Mouse (Mus musculus): ENCODE results near the gene Spaca4. TPM values are rescaled to one million over a fixed set of nuclear protein-coding genes. Genes with fewer than 3 reads are reported as not detected.

Spaca4 gene
- total RNA-seq, 2 experiments from 2014 or later: not detected

GRCm38 (mm10) chr7:45714630-45715089 is 11.0 kb downstream of the Spaca4 start:
- ATAC-seq (replicated peaks; ENCODE audit: low FRiP score, poor library complexity, severe bottlenecking): peak; percentile 45

DNA sequence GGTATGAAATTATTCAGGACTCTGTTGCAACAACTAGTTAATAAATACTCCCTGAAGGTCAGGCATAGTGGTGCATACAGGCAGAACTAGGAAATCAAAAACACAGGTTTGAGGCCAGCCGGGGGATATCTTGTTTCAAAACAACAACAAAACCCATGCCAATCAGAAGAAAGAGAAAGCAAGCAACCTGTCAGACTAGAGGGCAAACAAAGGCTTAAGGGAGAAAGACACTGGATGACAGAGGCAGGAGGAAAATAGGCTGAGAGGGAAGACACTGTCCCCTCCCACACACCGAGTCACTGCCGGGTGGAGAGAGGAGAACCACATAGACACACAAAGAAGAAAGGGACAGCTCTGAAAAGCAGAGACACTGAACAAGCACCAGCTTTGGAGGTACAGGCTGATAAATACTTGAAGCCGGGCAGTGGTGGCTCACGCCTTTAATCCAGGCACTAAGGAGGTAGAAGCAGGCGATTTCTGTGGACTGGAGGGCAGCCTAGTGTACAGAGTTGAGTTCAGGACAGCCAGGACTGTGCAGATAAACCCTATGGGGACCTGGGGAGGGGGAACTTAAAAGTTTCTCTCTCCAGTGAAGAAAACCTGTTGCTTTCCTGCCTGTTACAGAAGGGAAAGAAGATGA is 11.6 kb downstream of the Spaca4 start:
- no peak for ATAC-seq (replicated peaks; ENCODE audit: low FRiP score, poor library complexity, severe bottlenecking)

DNA sequence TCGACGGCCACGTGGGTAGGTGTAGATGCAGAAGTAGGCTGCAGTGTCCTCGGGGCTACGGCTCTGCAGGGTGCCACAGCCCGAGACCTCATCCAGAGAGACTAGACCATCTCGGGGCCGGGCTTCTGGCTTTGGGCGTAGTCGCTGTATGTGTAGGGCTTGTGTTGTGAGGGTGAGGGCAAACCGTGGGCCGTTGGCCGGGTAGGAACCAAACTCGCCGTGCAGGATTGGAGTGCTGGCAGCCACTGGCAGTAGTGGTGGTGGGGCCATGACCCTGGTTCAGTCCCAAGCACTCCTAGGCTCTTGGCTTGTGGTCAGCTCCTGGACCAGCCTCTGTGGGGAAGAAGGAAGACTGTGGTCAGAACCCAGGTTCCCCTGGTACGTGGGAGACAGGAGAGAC is 12.2 kb downstream of the Spaca4 start:
- ATAC-seq (replicated peaks; ENCODE audit: low FRiP score, poor library complexity, severe bottlenecking): no peak

DNA sequence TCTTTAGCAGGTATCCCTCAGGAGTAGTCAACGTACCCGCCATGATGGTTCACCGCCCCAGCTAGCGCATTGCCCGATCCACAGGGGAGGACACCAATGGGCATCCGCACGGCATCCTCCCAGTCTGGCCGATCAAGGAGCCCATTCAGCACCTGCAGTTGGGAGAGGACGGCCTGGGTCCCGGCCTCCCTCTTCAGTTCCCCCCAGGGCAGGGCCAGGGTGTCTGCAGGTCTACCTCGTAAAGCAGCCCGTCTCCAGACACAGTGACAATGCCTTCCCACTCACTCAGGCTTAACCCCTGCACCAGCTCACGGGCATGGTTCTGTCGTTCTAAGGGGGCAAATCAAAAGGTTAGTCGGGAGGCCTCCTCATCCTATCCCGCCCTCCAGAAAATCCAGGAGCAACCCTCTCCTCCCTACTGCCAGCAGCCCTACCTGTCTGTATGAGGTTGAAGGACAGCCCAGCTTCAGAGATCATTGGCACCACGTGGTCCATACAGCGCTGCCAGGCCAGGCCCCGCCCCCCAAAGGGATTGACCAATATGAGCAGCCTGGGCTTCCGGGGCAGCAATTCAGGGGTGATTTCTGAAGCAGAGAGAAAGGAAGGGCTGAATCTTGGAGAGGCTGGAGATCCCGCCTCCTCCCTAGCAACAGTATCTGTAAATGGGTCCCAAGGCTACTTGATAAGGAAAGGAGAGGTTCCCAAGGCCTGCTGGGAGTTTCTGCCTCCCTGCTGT is 13.4 kb downstream of the Spaca4 start:
- no peak for ATAC-seq (replicated peaks; ENCODE audit: low FRiP score, poor library complexity, severe bottlenecking)

DNA sequence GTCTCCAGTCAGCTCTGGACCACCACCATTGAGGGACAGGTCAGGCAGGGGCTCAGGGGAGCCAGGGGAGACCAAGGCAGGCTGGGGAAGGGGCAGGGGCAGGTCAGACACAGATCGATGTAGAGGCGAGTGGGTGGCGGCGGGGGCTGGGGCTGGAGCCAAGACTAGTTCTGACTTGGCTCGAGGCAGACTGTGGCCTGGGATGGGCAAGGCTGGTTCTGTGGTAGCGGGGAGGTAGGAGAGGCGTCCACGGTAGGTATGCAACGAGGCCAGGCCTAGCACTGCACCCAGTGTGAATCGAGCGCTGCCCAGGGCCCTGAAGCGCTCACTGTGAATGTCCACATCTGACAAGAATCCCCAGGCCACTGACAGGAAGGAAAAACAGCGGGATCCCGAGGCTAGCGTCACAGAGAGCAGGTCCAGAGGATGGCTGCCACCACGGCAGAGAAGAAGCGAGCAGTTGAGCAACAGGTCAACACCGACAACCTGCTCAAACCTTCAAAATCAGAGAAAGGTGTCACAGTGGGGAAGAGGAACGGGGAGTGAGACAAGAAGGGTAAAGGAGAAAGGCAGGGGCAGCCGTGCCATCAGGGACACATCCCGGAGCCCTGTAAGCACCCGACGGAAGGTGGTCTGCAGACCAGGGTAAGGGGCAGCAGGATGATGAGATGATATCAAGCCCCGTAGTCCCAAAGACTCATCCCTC is 14.1 kb downstream of the Spaca4 start:
- no peak for ATAC-seq (replicated peaks; ENCODE audit: low FRiP score, poor library complexity, severe bottlenecking)

DNA sequence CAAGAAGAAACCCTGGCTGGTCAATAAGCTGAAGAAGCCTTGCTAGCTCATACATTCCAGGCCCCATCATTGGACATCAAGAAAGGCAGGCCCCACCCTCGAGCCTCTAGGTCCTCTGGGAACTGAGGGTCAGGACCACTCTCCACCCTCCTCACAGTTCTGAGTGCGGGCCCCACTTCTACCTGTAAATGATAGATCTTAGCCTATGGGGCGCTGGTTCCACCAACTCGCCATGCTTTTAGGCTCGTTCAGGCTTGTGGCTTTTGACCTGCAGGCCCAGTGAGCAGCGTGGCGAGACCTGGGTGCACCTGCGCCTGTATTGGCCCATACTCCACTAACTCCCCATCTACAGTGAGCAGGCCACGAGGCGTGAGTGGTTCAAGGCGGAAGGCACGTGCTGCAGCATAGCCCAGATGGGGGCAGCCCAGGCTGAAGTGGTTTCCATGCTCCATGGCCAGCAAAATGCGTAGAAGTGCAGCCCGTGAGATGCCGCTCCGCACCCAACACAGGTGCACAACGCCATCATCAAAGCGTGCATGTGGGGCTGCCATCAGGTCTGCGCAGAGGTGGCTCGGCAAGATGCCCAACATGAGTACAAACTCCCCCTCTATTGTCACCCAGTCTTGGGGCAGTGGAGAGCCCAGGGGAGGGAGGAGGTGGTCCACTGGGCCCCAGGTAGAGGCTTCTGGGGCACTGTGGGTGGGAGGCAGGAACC is 15.0 kb downstream of the Spaca4 start:
- ATAC-seq (replicated peaks; ENCODE audit: low FRiP score, poor library complexity, severe bottlenecking): no peak

DNA sequence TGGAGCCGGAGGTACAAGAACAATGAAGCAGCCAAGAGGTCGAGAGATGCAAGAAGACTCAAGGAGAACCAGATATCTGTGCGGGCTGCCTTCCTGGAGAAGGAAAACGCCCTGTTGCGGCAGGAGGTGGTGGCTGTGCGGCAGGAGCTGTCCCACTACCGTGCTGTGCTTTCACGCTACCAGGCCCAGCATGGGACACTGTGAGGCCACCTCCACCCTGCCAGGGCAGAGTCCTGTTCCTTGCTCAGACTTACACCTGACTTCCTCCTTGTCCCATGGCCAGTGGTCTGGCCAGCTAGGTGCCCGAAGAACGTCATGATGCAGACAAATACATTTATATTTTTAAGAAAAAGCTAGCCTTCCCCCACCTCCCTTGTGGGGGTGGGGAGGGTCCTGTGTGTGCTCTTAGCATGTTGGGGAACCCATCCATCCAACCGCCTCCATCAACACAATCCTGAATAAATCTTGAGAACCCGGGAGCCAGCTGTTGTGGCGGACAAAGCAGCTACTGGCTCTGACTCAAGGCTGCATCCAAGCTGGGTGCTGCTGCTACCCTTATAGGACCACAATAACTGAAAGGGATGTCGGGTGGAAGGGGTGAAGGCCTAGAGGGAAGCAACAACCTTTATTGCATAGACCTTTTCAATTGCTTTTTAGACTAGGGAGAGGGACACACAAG is 15.8 kb downstream of the Spaca4 start:
- ATAC-seq (replicated peaks; ENCODE audit: low FRiP score, poor library complexity, severe bottlenecking): no peak

GRCm38 (mm10) chr7:45709036-45709435 is 16.6 kb downstream of the Spaca4 start:
- no peak for ATAC-seq (replicated peaks; ENCODE audit: low FRiP score, poor library complexity, severe bottlenecking)

- no peak for ATAC-seq (replicated peaks; ENCODE audit: low FRiP score, poor library complexity, severe bottlenecking)
These were observed 17.3 kb downstream of the Spaca4 start for GRCm38 (mm10) chr7:45708221-45708761.

DNA sequence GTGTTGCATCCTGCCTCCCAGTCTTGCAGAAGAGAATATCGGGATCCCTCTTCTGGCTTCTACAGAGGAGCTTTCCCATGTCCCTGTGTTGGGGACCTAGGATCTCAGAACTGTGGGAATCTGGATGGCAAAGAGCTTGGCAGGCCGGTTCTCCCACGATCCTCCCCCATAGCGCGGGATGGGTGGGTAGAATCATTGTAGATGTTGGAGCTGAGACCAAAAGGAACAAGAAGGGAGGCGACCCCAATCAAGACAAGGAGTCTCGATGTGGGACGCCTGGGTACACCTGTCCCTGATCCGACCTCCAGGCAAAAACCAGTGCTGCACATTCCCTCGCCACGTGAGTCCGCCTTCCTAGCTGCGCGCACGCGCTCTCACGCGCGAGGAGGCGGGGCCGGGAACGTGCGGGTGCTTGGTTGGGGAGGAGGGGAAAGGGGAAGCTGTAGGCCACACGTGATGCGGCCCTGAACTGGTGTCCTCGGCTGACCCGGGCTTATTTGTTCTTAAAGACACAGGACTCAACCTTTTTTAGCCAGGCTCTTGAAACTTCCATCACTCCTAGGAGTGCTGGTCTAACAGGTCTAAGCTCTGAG is 18.1 kb downstream of the Spaca4 start:
- 0 out of 2 replicates have a peak, but pooled peaks have one; percentile 18 for ATAC-seq (replicated peaks; ENCODE audit: low FRiP score, poor library complexity, severe bottlenecking)

- ATAC-seq (replicated peaks; ENCODE audit: low FRiP score, poor library complexity, severe bottlenecking): no peak
These were observed 18.8 kb downstream of the Spaca4 start for GRCm38 (mm10) chr7:45706721-45707241.

DNA sequence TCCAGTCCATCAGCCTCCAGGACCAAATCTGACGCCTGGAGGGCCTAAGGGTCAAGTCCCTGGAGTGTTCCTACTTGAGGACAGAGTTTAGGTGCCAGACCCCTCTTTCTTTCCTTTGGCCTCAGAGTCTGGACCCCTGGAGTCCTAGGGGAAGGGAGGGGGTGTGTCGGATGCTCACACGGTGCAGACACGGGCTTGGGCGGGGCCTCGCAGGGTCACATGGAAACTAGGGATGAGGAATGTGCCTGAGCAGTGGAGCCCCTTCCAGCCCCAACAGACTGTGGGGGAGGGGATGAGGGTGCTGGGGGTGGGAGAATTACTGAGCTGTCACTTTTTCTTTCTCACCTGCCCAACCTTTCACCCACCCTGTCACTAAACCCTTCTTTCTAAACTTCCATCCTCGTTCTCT is 19.7 kb downstream of the Spaca4 start:
- no peak for ATAC-seq (replicated peaks; ENCODE audit: low FRiP score, poor library complexity, severe bottlenecking)

DNA sequence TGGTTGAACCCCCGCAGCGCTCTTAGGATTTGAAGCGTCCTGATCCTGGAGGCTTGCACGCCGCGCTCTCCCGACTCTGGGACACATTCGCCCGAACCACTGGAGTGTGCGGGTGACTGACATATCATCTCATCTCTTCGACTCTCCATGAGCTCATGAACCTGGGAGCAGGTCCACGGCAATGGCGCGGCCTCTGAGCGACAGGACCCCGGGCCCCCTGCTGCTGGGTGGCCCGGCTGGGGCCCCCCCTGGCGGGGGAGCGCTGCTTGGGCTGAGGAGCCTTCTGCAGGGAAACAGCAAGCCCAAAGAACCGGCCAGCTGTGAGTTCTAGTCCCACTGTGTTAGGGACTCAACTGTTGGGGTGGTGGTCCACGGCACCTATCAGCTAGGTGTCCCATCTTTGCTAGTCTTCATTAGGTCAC is 20.2 kb downstream of the Spaca4 start:
- ATAC-seq (replicated peaks; ENCODE audit: low FRiP score, poor library complexity, severe bottlenecking): no peak

DNA sequence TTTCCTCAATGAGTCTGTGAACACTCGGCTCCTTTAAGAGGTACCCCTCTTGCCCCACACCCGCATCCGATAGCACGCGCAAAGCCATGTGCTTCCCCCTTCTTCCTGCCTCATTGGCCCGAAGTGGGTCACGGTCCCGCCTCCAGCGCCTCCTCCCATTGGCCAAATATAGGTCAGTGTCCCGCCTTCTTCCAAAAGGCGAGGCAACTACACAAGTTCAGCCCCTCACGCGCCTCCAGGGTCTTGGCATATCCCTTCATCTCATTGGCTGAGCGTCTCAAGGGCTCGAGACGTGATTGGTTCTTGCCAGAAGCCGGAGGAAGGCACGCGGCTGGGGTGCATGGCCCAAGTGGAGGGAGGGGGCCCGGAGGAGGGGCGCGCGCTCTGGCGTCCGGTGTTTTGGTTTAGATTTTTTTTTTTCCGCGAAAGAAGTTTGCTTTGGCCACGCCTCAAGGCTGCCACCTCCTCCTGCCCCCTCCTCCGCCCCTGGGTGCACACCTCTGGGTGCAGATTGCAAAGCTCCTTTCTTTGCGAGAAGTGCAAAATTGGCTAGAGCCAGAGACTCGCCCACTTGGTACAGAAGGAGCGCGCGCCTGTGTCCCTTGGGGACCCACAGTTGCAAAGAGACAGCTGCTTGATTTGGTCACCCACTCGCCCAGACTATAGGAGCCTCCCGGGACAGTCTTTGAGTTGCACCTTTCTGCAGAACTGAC is 20.7 kb downstream of the Spaca4 start, which contains the start of gene Dbp:
Dbp (plus strand) TSS at position 359 of the 713 bp plus-strand sequence.
- peak; percentile 77 for ATAC-seq (replicated peaks; ENCODE audit: low FRiP score, poor library complexity, severe bottlenecking)

- ATAC-seq (replicated peaks; ENCODE audit: low FRiP score, poor library complexity, severe bottlenecking): no peak
These were observed 21.5 kb downstream of the Spaca4 start for GRCm38 (mm10) chr7:45704046-45704559.

GRCm38 (mm10) chr7:45703521-45704033 is 22.0 kb downstream of the Spaca4 start:
- no peak for ATAC-seq (replicated peaks; ENCODE audit: low FRiP score, poor library complexity, severe bottlenecking)

- no peak for ATAC-seq (replicated peaks; ENCODE audit: low FRiP score, poor library complexity, severe bottlenecking)
These were observed 22.6 kb downstream of the Spaca4 start for GRCm38 (mm10) chr7:45702809-45703520.

Measured in erythroblast, adult 5-6 weeks (primary cell).